Mouse (Mus musculus): ENCODE measurements at regions not wholly inside any gene's neighbourhood (a gene's known extent, or its start where the extent isn't known, plus 50 kb on each side); places are given as distances from the start of the nearest gene placed in this dataset.

GRCm38 (mm10) chr8:8940899-8941298 lies 250.6 kb upstream of the Arglu1 start:
- TF ChIP-seq EP300 (IDR thresholded peaks at IDR 0.05; ENCODE audit: low read depth) (no peak), CTCF (IDR thresholded peaks at IDR 0.05; ENCODE audit: low read depth) (no peak)
